Mouse (Mus musculus): ENCODE measurements at regions not wholly inside any gene's neighbourhood (a gene's known extent, or its start where the extent isn't known, plus 50 kb on each side); places are given as distances from the start of the nearest gene placed in this dataset.

- TF ChIP-seq POLR2A (IDR thresholded peaks at IDR 0.05; ENCODE audit: control insufficient read depth, extremely low read depth, insufficient read depth, low read length, poor library complexity) (no peak), CTCF (IDR thresholded peaks at IDR 0.05; ENCODE audit: borderline replicate concordance, control insufficient read depth, extremely low read depth, insufficient read depth, low read length, poor library complexity) (no peak)
These were observed 427.5 kb downstream of the Glrx3 start for GRCm38 (mm10) chr7:137864912-137865311.
